Mouse (Mus musculus) embryo, embryonic 9.5 days (tissue): Measurements from ENCODE around the gene Racgap1.
A peak's percentile ranks its signal among the peaks of the same experiment; 100 is the strongest.

Experiments used
- DNase-seq: peaks from one replicate; pipeline ENCODE4 v3.0.0-alpha.2; 2017; ENCODE audit errors: extremely low spot score

The Racgap1 gene

DNA sequence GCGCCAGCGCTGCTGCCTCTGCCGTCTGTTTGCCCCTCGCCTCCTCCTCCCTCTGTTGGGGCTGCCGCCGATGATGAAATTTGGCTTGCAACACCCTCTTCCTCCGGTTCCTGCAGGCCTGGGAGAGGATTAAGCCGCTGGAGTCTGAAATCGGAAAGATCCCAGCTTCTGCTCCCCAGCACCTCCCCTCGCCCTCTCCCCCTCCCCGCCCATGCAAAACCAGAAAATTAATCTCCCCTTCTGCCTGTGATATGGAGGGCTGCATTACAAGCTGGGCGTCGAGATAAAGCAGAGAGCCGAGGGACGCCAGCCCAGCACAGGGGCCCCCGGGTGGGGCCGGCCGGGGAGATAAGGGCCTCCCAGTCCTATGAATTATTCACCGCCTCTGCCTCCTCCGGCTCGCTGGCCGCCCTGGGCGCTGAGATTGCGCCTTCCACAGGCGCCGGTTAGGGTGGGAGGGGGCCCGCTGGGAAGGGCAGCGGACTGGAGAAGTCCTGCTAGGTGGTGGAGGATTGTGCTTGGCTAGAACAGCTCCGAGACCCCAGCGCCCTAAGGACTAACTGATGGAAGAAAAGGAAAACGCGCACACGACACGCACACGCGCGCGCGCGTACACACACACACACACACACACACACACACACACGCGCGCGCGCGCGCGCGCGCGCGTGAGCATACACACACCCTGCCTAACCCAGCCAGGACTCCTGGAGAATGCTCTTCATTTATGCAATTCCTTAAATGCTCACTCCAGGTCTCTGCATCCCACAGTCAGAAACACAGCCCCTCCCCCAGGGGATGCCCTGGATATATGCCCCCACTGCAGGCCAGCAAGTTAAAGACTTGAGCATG is 13.4 kb upstream of the Racgap1 start:
- peak; percentile 62 for DNase-seq

DNA sequence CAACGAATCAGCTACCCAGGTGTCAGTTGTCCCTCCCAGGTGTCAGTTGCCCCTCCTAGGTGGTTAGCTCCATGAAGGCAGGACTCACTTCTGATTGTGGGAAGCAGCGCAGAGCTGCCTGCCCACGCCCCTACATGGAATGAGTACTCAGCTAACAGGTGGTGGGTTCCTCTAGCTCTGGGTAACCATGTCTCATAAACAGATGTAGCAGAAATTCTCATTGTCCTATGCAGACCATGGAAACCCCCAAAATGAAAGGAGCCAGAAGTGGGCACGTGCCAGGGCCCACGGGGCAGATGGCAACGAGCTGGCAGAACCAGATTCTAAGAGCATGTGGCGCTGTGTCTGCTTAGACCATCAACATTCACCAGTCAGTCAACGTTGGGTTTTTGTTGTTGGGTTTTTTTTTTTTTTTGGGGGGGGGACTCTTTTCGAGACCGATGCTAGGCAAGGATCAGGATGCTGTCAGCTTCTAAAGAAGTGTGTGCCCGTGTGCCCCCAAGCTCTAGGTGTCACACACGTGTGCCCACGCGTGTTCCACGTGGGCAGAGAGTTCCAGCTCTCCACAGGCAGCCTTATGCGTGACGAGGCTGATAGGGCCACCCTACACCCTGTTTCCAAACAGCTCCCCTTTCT is 12.6 kb upstream of the Racgap1 start:
- no peak for DNase-seq

DNA sequence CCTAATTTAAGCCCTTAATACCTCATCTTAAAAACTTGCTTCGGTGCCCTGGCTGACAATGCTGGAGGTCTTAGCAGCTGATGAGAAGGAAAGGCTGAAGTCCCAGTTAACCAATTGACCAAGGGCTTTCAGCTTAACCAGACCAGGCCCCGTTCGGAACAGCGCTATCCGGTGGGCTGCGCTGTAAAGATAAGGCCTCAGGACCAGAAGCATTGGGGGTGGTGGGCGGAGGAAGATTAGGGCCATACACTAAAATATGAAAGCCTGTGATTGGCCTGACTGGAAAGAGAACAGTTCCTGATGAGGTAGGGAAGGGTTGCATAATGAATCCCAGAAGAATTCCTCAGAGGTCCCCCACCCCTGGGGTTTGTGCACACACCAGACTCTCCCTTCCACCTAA is 10.9 kb upstream of the Racgap1 start:
- DNase-seq = no peak

DNA sequence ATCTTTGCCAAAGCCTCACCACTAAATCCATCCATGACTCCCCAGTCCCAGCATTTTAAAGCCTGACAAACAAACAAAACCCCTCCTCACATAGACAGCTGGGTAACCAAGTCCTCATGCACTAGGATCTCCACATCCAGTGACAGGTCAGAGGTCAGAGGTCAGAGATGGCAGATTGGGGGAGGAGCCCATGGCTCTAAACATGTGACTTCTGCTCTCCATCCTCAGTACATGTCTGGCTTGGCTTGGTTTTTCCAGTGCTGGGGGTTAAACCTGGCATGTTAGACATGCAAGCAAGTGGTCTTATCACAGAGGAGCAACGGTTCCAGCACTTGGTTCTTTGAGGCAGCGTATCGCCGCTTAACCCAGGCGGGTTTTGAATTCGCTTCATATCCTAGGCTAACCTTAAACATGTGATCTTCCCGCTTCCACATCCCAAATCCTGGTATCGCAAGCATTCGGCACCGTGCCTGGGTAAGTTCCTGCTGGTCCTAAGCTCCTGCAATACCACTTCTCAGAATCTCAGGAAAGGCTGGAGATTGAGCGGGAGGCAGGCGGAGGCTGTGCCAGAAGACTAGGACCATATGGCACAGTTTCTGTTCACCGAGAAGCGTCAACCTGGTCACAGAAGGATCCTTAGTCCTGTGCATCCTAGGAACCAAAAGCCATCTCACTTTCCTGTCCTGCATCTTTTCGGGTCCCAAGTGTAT is 9.8 kb upstream of the Racgap1 start:
- no peak for DNase-seq

DNA sequence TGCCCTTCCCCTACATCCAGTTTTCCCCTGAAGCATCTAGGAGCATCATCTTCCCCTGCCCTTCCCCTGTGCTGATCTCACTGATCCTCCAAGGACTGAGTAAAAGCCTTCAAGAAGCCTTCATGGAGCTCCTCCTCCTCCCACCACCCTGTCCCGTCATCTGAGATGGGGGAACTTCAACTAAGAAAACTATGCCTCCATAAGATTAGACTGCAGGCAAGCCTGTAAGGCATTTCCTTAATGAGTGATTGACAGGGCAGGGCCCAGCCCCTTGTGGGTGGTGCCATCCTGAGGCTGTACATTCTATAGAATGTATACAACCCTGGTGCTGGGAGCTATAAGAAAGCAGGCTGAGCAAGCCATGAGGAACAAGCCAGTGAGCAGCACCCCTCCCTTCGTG is 7.0 kb upstream of the Racgap1 start:
- DNase-seq = no peak

DNA sequence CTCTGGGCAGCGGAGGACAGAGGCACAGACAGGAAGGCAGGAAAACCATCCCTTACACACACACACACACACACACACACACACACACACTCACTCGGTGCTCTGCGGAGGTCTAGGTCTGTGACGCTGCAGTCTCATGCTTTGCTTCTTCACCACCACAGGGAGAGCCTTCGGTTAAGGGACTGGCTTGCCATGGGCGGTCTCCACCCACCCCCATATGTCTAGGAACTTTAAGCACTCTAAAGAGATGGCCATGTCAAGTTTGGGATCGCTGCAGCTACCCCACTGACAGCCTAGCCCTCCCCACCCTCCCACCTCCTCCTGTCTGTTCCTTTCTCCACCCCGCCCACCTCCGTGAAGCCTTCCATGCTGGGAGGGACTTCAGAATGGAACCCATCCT is 4.5 kb upstream of the Racgap1 start:
- DNase-seq = no peak

DNA sequence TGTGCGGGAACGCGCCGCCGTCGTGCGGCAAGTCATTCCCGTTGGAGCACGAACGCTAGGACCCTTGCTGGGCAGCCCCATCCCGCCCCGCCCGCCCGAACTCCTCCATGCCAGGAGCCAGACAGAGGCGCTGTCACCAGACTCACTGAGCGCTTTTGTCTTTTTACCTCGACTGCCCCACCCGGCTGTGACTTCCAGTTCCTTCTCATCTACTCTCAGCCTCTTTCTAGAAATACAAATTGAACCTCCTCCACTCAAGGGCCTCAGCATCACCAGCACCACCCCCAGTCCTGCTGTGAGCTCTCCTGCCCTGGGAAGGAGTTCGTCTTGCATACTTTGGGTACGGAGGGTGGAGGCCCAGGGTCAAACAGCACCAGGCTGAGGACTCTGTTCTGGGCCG is 2.4 kb upstream of the Racgap1 start:
- no peak for DNase-seq

DNA sequence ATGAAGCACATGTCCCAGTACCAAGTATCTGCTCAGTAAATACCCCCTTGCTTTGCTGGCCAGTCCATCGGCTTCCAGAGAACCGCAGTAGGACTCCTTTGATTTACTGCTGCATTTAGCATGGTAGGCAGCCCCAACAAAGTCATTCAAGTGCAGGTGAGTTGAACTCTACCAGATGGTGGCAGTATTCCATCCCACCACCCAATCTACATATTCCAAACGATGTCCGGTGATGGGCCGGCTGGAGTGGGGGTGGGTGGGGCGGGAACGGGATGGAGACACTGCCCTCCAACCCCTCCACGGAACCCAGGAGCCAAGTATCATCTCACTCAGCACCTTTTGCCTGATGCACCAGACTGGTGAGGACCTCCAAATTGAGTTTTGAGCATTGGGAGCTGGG is 1.8 kb upstream of the Racgap1 start:
- DNase-seq = peak; percentile 58

DNA sequence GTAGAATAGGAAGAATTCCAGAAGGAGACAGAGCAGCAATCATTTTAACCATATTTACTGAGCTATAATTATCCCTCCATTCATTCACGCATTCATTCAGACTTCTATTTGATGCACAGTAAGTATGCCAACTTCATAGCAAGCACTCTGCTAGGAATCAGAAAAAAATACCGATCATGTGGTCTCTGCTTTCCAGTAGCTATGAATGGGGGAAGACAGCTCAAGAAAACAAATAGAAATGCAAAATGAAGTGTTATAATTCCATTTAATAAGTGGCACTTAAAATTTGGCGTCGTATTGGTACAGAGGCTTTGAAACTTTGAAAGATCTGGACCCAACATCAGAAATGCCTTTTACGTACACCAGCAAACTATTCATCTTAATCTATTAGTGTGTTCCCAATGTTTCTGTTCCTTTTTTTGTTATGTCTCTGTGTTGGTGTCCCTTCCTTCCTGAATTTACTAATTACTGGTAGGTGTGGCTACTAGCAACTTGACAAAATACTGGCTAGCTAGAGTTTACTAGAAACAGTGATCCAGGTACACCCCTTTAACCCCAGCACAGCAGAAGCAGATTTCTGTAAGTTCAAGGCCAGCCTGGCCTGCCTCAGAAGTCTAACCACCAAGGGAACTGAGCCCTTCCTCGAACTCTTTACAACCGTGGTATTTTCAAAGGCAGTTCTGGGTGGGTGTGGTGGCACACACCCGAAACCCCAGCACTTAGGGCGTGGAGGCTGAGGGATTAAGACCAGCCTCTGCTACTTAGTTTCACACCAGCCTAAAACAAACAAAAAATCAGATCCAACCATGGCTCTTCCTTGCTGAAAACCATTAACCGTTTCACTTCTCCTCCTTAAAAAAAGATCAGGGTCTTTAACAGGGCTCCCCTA is 772 bp upstream of the Racgap1 start:
- no peak for DNase-seq

DNA sequence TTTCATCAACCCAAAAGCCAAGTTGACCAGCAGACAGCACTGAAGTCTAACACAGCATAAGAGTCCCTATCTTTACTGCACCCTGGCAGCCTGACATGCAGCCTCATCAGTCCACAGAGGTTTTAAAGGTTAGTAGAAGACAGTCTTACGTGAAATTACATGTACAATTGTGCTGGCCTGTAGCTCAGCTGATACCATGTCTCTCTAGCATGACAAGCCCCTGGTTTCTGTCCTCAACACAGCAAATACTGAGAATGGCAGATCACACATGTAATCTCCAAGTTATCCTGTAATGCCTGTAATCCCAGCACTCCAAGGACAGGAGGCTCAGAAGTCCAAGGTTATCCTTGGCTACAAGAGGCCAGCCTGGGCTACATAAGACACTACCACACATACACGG is 1.2 kb downstream of the Racgap1 start:
- no peak for DNase-seq

DNA sequence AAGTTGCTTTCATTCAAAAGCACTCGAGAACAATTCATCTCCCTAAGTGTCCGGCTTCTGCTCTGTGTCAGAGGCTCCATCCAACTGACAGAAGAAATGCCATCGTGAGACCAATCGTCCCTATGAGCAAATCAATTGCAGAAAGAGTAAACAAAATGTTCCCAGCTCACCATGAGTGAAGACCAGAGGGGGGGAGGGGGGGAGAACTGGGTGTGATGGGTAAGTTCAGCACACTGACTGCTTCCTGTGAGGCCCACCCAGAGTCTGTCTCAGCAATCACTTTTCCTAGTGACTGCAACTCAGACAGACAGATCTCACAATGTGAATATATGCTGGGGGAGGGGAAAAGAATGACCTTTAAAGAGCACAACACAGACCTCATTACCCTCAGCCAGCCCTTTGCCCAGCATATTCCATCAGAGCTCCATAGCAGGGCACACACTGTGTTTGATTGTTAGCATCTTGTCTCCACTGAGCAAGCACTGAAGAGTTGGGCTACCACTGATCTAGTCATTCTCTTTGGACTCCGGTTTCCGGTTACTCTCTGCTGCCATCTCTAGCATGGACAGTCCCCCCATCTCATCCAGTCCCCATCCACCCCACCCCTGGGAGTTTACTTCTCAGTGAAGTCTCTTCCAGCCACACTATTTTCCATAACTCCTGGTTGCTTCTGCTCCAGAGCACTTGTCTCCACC is 2.2 kb downstream of the Racgap1 start:
- no peak for DNase-seq

DNA sequence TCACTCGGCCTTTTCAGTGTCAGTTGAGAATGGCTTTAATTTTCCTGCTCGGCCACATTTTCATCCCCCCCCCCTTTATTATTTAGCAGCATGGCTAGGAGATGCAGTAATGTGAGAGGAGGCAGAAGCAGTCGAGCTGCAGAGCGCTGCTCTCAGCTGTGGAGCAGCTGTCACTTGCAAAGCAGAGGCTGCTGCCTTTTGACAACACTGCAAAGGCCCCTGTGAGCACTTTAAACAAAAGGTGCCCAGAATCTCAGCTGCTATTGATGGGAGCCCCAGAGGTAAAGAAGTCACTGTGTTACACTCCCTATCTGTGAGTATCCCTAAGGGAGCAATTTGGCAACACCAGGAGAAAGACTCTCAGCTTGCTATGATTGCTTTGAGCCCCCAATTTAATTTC is 3.1 kb downstream of the Racgap1 start:
- no peak for DNase-seq

DNA sequence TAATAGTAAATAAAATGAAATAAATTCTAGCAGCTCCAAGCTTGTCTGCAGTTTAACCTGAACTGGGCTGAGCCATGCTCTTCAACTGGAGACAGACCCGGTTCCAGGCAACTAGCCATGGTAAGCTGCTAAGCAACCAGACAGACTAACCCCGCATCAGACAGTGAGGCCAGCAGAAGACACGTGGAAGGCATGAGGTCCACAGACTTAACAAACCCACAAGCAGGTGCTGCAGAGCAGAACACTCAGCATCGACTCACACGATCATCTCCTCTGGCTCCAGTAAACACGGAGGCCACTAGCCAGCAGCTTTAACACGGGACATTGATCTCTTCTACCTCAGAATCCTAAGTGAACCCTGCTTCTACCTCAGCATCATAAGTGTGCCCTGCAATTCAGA is 6.7 kb downstream of the Racgap1 start:
- DNase-seq = no peak

DNA sequence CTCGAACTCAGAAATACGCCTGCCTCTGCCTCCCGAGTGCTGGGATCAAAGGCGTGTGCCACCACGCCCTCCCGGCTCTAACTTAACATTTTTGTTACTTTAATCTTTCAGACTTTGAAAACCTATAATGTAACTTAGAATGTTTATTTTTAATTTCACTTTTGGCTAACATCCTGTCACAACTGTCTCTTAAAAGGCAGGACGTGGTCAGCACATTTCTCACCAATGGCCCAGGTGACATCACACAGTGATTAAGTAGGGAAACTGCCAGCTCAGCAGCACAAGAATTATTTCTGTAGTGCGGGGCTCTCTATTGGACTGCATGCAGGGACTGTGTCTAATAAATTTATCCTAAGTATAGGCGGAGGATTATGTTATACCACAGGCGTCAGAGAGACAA is 7.6 kb downstream of the Racgap1 start:
- no peak for DNase-seq

DNA sequence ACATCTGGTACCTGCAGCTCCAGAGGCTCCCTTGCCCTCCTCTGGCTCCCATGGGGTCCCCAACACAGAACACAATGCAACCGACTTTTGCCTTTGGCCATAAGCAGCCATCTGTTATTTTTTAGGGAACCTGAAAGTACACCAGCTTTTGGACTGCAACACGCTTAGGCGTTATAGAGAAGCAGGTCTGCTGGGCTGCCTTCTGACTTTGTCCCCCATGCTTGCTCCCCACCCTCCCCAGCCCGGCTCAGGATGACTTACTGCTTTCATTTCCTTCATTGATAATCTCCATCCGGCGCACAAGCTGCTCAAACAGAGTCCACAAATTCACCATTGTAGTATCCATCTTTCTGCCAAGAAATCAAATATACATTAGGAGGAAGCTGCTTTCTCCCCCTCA is 8.8 kb downstream of the Racgap1 start:
- DNase-seq = no peak

DNA sequence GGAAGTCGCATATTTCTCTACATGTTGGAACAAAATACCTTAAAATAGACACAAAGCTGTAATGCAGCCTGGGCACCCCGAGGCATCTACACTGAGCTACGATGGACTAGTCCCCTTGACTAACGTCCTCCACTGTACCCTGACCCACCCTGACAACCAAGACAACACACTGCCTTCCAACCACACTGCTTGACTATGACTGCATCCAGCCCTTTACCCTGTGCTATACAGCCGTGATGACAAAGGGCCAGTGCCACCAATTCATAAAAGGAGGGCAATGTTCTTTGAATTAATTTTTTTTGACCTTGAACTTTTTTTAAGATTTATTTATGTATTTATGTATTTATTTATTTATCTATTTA is 13.4 kb downstream of the Racgap1 start:
- DNase-seq = no peak

DNA sequence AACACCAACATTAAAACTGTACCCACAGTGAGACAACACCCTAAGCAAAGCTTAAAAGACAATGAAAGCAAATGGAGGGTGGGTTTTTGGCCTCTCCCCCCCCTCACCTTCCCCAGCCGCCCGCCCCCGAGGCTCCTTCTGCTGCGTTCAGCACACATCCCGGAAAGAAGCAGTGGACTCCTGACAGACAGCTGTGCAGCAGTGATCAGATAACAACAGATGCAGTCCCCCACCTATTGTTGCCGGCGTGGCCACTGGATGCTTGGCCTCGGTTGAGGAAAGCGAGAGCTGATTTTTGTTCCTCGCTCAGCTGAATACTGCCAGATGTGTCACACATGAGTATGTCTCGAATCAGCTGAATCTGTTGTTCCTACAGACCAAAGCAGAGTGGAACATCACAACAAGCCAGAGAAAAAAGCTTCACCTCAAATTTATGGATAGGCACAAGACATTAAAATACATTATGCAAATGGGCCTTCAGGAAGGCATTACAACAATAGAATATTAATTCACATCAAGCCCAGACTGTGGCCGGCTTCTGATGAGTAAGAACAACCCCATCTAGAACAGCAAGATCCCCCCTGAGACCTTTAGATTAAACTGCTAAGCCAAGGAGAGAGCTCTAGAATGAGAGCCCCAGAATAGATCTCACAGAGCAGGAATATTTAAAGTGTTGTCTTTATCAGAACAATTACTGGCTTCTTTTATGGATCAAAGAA is 13.9 kb downstream of the Racgap1 start:
- no peak for DNase-seq

DNA sequence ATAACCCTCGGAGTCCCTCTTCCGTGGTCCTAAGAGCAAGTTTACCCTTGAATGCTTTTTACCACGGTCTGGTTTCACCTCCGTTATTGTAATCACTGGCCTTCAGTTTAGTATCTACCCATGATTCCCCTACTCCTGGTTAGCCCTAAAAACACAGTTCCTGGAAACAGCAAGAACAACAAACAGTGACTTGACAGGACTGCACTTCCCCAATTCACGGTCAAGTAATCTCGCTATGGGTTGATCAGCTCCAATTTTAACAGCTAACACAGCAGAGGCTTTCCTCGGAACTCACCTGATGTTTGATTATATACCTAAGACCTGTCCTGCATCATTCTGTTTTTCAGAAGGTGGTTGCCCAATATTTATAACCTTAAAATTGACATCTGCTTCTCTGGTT is 16.8 kb downstream of the Racgap1 start:
- DNase-seq = no peak

DNA sequence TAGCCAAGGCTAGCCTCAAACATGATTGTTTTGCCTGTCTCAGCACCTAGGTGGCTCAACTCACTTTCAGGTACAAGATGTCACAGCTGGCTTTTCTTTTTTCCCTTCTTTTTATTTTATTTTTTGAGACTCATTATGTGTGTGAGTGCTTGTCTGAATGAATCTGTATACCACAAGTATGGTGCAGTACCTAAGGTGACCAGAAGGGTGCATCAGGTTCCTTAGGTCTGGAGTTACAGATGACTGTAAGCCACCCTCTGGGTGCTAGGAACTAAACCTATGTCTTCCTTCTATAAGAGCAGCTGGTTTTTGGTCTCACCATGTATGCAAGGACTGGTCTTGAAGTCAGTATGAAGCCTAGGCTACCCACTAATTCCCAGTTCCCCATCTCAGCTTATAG is 19.8 kb downstream of the Racgap1 start:
- DNase-seq = no peak

DNA sequence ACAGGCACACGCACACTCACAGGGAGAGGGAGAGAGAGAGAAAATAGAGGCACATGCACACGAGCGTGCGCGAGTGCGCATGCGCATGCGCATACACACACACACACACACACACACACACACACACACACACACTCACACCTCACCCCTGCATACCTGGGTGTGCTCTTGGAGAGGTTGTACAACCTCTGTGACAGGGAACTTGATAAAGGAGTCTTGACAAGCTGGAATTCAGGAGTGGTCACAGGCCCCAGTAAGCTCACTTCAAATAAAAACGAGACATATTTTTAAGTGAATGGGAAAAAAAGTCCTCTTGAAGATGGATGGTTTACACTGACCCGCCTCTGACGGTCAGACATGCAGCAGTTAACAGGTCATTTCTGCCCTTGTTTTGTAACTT is 29.4 kb downstream of the Racgap1 start:
- DNase-seq = no peak

DNA sequence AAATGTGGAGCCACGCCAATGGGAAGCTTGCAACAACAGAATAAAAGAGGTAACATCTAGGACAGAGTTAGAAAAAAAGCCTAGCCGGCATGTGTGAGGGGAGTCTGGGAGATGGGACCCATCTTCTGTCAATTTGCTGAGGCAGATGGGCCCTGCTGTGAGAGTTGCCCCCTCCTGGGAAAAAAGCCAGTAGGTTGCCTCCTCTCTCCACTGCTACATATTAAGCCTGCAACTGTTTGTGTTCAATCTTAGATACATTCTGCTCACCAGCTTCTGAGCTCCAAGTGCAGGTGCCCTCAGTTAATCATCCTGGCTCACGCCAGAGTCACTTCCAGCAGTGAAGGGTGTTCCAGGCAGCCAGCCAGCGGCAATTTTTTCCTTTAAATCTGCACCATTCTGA is 31.6 kb downstream of the Racgap1 start:
- DNase-seq = no peak
